Mouse (Mus musculus): Measurements from ENCODE around the gene Tmem17. TPM values are rescaled to one million over a fixed set of nuclear protein-coding genes. Genes with fewer than 3 reads are reported as not detected.

Gene Tmem17
- polyA plus RNA-seq, 1 experiment from 2014 or later = 10.3 TPM

DNA sequence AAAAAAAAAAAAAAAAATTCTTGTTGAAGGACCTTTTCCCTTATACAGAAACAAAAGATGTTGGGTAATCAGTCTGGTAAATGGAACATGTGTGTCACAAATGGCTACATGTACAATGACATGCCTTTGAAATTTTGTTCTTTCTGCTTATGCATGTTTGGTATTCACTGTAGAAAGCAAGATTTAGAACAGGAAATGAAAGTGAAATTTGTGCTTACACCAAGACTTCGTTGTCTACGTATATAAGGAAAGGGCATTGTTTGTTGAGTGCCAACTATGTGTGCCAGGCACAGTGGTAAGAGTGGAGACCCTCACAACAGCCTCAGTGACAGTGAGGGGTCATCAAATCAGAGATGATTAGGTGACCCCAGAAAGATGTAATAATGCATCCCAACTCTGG, 3.2 kb downstream of the Tmem17 start:
- no peak overlapping the region for H3K4me3 ChIP-seq
- no peak for ATAC-seq (replicated peaks; ENCODE audit: insufficient number of reproducible peaks, insufficient read depth, low FRiP score, low read depth)
- H3K27ac ChIP-seq = no peak overlapping the region
- 98% methylated on average over 2 of the region's 2 CpGs for WGBS
- H3K4me2 ChIP-seq = no peak overlapping the region
- H3K4me1 ChIP-seq (replicated peaks) = 0 out of 2 replicates have a peak, but pooled peaks cover 2% of the 10 kb centered on the region
- peaks cover 11% of the 10 kb centered on the region; the same call in 1 of the 2 replicates for H3K36me3 ChIP-seq
- H3K27me3 ChIP-seq = no peaks in the 10 kb centered on the region
- H3K9me3 ChIP-seq (replicated peaks) = no peaks in the 10 kb centered on the region
- H3K9ac ChIP-seq = no peak overlapping the region

DNA sequence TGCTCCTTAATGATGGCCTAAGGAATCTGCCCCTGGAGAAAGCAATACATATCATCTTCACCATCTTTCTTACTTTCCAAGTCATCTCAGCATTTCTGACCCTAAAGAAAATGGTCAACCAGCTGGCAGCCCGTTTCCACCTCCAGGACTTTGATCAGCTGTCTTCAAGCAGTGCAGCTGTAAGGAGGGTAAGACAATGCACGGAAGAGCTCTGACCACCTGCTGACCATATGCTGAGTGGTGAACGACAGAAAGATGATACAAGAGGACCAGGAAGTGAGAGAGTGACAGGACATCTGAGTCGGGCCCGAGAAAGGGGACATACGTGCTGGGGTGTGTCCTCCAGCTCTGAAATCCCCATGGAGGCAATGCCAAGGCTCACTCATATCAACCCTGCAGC, 6.6 kb downstream of the Tmem17 start:
- Histone ChIP-seq H3K4me3 (no peak overlapping the region), H3K9ac (no peak overlapping the region), H3K4me1 (replicated peaks) (no peaks in the 10 kb centered on the region), H3K36me3 (peaks cover 11% of the 10 kb centered on the region; the same call in 1 of the 2 replicates), H3K27ac (no peak overlapping the region), H3K9me3 (replicated peaks) (no peaks in the 10 kb centered on the region), H3K4me2 (no peak overlapping the region), H3K27me3 (no peaks in the 10 kb centered on the region)
- no peak for ATAC-seq (replicated peaks; ENCODE audit: insufficient number of reproducible peaks, insufficient read depth, low FRiP score, low read depth)
- 86% methylated on average over 6 of the region's 6 CpGs for WGBS

DNA sequence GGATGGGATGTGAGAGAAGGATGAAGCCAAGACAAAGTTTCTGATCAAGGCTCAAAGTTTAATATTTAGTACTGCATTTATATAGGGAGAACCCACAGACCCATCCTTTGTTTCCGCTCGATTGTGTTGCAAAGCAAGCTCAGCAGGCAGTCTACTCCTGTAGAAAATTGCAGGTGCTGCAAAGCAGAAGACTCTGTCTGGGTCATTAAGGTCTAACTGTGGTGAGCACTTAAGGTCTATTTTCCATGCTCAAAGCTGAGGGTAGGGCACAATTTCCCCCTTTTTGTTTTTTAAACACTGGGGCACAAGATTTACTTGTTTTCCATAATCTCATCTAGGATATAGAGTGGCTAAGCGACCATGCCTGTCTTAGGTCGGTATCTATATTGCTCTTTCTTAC, 8.4 kb downstream of the Tmem17 start:
- Histone ChIP-seq H3K4me3 (no peak overlapping the region), H3K36me3 (peaks cover 11% of the 10 kb centered on the region; the same call in 1 of the 2 replicates), H3K27ac (no peak overlapping the region), H3K9me3 (replicated peaks) (no peaks in the 10 kb centered on the region), H3K4me2 (no peak overlapping the region), H3K9ac (no peak overlapping the region), H3K27me3 (no peaks in the 10 kb centered on the region), H3K4me1 (replicated peaks) (no peaks in the 10 kb centered on the region)
- no peak for ATAC-seq (replicated peaks; ENCODE audit: insufficient number of reproducible peaks, insufficient read depth, low FRiP score, low read depth)
- 95% methylated on average over 4 of the region's 4 CpGs for WGBS

DNA sequence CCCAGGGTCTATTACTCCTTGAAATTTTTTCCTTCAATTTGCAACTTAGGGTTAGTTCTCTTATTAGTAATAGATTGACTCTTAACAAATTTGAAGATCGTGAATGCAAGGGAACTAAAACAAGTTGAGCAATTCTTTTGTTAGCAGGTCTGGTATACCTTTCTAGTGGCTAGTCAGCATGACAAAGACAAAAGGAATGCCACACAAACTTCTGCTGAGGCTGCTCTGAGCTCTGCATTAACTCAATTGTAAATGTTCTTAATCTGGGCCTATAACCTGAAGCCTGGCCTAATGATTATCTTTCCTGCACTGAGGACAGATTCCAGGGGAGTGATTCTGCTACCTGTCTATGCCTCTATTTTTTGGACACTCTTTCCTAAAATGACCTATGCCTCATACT, 12.7 kb downstream of the Tmem17 start:
- 85% methylated on average over 1 of the region's 1 CpGs for WGBS
- H3K4me2 ChIP-seq = no peak overlapping the region
- ATAC-seq (replicated peaks; ENCODE audit: insufficient number of reproducible peaks, insufficient read depth, low FRiP score, low read depth) = no peak
- no peaks in the 10 kb centered on the region for H3K4me1 ChIP-seq (replicated peaks)
- peaks cover under 1% of the 10 kb centered on the region; the same call in 1 of the 2 replicates for H3K36me3 ChIP-seq
- H3K4me3 ChIP-seq = no peak overlapping the region
- no peak overlapping the region for H3K9ac ChIP-seq
- no peaks in the 10 kb centered on the region for H3K27me3 ChIP-seq
- H3K27ac ChIP-seq = no peak overlapping the region
- no peaks in the 10 kb centered on the region for H3K9me3 ChIP-seq (replicated peaks)

DNA sequence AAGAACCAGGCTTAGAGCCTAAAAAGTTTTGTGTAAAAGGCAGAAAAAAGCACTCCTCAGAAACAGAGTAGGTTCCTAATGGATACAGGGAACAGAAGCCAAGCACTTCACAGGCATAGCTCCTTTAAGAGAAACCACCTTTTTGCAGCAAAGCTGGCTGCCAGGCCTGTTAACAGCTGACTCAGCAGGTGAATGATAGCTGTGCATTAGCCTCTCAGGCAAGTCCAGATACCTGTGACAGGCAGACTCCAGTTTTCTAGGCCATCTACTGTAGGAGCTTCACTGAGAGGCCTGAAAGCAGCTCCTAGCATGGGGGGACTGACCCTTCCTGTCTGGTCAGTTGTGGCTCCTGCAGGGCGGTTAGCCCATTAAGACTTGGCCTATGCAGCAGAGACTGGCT, 28.7 kb downstream of the Tmem17 start:
- WGBS = 59% methylated on average over 1 of the region's 1 CpGs
- no peaks in the 10 kb centered on the region for H3K4me1 ChIP-seq (replicated peaks)
- ATAC-seq (replicated peaks; ENCODE audit: insufficient number of reproducible peaks, insufficient read depth, low FRiP score, low read depth) = no peak
- no peaks in the 10 kb centered on the region for H3K36me3 ChIP-seq
- H3K9me3 ChIP-seq (replicated peaks) = no peaks in the 10 kb centered on the region
- H3K27me3 ChIP-seq = no peaks in the 10 kb centered on the region
- H3K4me3 ChIP-seq = no peak overlapping the region
- H3K9ac ChIP-seq = no peak overlapping the region
- no peak overlapping the region for H3K27ac ChIP-seq
- no peak overlapping the region for H3K4me2 ChIP-seq

GRCm38 (mm10) chr11:22560061-22560460, 48.2 kb downstream of the Tmem17 start:
- peaks cover 9% of the 10 kb centered on the region for H3K4me1 ChIP-seq (replicated peaks)
- H3K27me3 ChIP-seq = no peaks in the 10 kb centered on the region
- no peak overlapping the region for H3K9ac ChIP-seq
- no peaks in the 10 kb centered on the region for H3K36me3 ChIP-seq
- no peak for ATAC-seq (replicated peaks; ENCODE audit: insufficient number of reproducible peaks, insufficient read depth, low FRiP score, low read depth)
- no peak overlapping the region for H3K4me3 ChIP-seq
- no peak overlapping the region for H3K27ac ChIP-seq
- H3K4me2 ChIP-seq = no peak overlapping the region
- no peaks in the 10 kb centered on the region for H3K9me3 ChIP-seq (replicated peaks)
- 75% methylated on average over 1 of the region's 1 CpGs for WGBS

DNA sequence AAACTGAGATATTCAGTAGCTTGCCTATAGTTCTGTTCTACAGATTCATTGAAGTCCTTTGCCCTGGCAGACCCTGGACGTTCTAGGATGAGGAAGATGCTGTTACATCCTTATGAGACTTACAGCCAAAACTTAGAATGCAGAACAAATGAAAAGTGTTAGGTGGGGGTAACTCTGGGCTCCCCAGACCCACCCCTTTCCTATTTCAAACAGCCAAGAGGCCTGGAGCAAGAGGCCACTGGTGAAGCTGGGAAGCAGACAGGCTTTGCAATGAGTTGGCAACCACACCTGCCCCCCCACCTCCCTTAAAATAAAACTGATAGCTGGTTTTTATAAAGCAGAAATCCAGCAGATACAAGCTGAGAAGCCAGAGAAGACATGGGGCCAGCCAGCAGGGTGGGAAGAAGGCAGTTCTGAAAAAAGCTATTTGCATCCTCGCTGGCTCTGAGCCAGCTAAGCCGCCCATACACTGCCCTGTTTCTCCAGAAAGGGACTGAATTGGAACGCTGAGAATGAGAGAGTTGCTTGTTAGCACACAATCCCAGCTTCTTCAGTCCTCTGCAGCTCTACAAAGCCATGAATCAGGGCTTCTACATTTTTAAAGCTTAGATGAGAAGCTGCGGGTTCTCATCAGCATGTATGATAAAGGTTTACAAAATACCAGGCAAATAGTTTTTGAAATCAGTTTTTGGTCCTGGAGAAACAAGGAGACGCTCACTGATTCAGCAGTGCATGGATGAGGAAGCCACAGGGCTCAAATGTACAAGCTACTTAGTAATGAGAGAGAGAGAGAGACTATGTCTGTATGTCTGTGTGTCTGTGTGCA, 48.8 kb downstream of the Tmem17 start:
- no peak overlapping the region for H3K9ac ChIP-seq

DNA sequence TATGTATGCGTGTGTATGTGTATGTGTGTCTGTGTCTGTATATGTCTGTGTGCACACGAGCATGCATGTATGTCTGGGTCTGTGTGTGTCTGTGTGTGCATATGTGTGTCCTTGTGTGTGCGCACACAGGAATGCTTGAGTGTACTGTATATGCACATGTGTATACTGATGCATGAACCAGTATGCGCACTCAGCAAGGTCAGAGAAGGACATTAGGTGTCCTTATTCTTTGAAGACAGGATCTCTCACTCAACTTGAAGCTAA, 49.4 kb downstream of the Tmem17 start:
- WGBS = 86% methylated on average over 4 of the region's 4 CpGs
- 0 out of 2 replicates have a peak overlapping the region, but pooled peaks have one; percentile 5 for H3K27ac ChIP-seq
- no peak for ATAC-seq (replicated peaks; ENCODE audit: insufficient number of reproducible peaks, insufficient read depth, low FRiP score, low read depth)
- H3K4me3 ChIP-seq = no peak overlapping the region
- no peaks in the 10 kb centered on the region for H3K27me3 ChIP-seq
- H3K4me2 ChIP-seq = no peak overlapping the region
- H3K36me3 ChIP-seq = no peaks in the 10 kb centered on the region
- no peaks in the 10 kb centered on the region for H3K9me3 ChIP-seq (replicated peaks)
- peaks cover 9% of the 10 kb centered on the region for H3K4me1 ChIP-seq (replicated peaks)
- no peak overlapping the region for H3K9ac ChIP-seq

More for the DNA sequence above, 48.8 kb downstream of the Tmem17 start:
- Histone ChIP-seq H3K4me3 (no peak overlapping the region), H3K4me1 (replicated peaks) (peaks cover 9% of the 10 kb centered on the region), H3K4me2 (0 out of 2 replicates have a peak overlapping the region, but pooled peaks have one; percentile 6), H3K36me3 (no peaks in the 10 kb centered on the region), H3K9me3 (replicated peaks) (no peaks in the 10 kb centered on the region), H3K27me3 (no peaks in the 10 kb centered on the region), H3K27ac (0 out of 2 replicates have a peak overlapping the region, but pooled peaks have one; percentile 5)
- WGBS = 37% methylated on average over 6 of the region's 6 CpGs
- 0 out of 2 replicates have a peak, but pooled peaks have one; percentile 47 for ATAC-seq (replicated peaks; ENCODE audit: insufficient number of reproducible peaks, insufficient read depth, low FRiP score, low read depth)

DNA sequence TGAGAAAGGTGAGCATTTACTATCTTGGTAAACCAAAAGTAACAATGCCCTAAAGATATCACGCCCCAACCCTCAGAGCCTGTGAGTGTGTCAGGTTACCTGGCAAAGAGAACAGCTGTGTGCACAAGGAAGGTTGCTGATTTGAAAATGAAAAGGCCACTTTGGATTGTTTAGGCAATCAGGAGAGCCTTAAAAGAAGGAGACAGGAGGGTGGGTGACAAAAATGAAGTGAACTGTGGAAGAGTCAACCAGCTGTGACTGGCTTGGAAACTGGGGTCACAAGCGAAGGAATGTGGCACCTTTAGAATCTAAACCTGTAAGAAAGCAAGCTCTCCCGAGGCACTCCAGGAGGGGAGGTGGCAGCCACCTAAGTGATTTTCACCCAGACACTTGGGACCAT, 51.8 kb downstream of the Tmem17 start:
- ATAC-seq (replicated peaks; ENCODE audit: insufficient number of reproducible peaks, insufficient read depth, low FRiP score, low read depth) = no peak
- no peak overlapping the region for H3K9ac ChIP-seq
- no peaks in the 10 kb centered on the region for H3K36me3 ChIP-seq
- WGBS = 70% methylated on average over 3 of the region's 3 CpGs
- no peak overlapping the region for H3K4me3 ChIP-seq
- H3K9me3 ChIP-seq (replicated peaks) = no peaks in the 10 kb centered on the region
- no peak overlapping the region for H3K4me2 ChIP-seq
- no peaks in the 10 kb centered on the region for H3K27me3 ChIP-seq
- H3K27ac ChIP-seq = no peak overlapping the region
- peaks cover 9% of the 10 kb centered on the region for H3K4me1 ChIP-seq (replicated peaks)

DNA sequence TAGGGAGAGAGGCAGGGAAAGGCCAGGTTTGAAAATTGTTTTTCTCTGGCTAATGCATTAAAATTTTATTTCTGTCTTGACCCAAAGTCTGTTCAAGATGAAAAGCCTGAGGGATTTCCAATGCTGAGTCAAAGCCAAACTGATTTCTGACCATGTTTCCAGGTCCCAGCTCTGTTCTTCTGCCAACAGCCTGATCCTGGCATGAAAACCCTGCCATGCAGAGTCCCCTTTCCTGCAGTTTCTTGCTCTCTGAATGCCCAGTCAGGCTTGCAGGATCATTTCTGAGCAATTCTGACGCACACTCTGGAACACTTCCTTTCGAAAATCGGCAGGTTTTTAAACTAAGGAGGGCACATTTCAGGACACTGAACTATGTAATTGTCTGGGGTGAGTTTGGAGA, 52.8 kb downstream of the Tmem17 start:
- WGBS = 79% methylated on average over 3 of the region's 3 CpGs
- Histone ChIP-seq H3K36me3 (no peaks in the 10 kb centered on the region), H3K27ac (no peak overlapping the region), H3K4me3 (no peak overlapping the region), H3K27me3 (no peaks in the 10 kb centered on the region), H3K9me3 (replicated peaks) (no peaks in the 10 kb centered on the region), H3K4me1 (replicated peaks) (peaks cover 9% of the 10 kb centered on the region), H3K4me2 (no peak overlapping the region), H3K9ac (no peak overlapping the region)
- ATAC-seq (replicated peaks; ENCODE audit: insufficient number of reproducible peaks, insufficient read depth, low FRiP score, low read depth) = no peak

All from heart, embryonic 15.5 days (tissue).